Mouse (Mus musculus) left cerebral cortex, adult 18-20 months (tissue): ENCODE results near the gene Pomgnt1. TPM values are rescaled to one million over a fixed set of nuclear protein-coding genes. Genes with fewer than 3 reads are reported as not detected.

Experiments used
- DNase-seq, 2 experiments: peaks; one replicate each; pipeline ENCODE4 v3.0.0; 2021 to 2022; ENCODE audit warnings: low spot score in 2 of 2, mixed read lengths in 1 of 2
- long read RNA-seq, 2 experiments: library from polyadenylated mRNA; stranded (forward); transcript quantifications; one replicate each; pipeline ENCODE4 v2.0.0; 2021
- total RNA-seq, 2 experiments: library from RNA; stranded (reverse); gene quantifications; 2 replicates each; pipeline ENCODE4 v1.2.3; 2021

Gene Pomgnt1
- 10 to 100 TPM; 77.7 to 83.0 TPM for total RNA-seq
- long read RNA-seq, experiment 1, transcript Pomgnt1-202 (21 exons, 2,613 nt) = minor isoform, 5 of 178 reads
- long read RNA-seq, experiment 1, transcript Pomgnt1-203 (22 exons, 2,719 nt) = major isoform, 133 of 178 reads
- long read RNA-seq, experiment 1, partial matches to known transcripts = 6 of 178 reads
- long read RNA-seq, experiment 1, other reads (novel, unspliced or antisense) = 34 of 178 reads
- long read RNA-seq, experiment 2, transcript Pomgnt1-203 (22 exons, 2,719 nt) = major isoform, 131 of 162 reads
- long read RNA-seq, experiment 2, partial matches to known transcripts = 7 of 162 reads
- long read RNA-seq, experiment 2, other reads (novel, unspliced or antisense) = 21 of 162 reads

DNA sequence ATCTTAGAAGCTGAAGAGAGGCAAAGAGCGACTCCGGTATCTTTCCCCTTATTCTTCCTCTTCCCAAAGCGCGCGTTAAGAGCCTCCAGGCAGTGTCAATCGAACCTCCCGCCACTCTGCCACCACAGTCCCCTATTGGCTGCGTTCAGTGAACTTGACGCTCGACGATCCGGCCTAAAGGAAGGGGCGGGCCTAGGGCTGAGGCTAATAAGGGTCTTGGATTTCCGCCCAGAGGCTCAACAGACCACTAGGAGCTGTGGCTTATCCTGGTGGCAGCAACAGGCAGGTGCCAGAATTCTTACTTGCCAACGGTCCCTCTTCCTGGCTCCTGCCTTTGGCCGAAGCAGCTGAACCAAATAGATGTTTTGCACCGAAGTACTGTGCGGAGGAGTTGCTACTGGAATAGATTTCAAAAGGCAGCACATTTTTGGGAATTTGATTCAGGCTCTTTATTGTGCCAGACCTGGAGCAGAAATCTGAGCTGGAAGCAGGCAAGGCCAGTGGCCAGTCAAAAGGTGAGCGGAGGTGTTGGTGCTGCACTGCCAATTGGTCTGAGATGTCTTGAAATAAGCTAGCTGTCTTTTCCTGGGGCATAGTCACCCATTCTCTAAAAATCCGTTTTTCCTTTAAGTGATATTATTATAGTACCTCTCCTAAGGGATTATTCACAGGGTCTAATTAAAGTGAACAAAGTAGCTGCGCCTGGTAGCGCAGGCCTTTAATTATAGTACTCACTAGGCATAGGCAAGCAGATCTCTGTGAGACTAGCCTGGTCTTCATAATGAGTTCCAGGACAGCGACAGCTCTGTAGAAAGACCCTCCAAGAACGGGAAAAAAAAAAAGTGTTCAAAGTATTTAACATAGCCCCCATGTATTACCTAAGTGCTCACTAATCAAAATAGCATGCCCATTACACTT lies at the start of gene Pomgnt1, which contains the start of gene Rad54l:
Pomgnt1 (plus strand) TSS at position 239 of the 918 bp plus-strand sequence.
Rad54l (minus strand) TSS at position 89 of the 918 bp plus-strand sequence.
- DNase-seq = peak; percentile 67 to 80

DNA sequence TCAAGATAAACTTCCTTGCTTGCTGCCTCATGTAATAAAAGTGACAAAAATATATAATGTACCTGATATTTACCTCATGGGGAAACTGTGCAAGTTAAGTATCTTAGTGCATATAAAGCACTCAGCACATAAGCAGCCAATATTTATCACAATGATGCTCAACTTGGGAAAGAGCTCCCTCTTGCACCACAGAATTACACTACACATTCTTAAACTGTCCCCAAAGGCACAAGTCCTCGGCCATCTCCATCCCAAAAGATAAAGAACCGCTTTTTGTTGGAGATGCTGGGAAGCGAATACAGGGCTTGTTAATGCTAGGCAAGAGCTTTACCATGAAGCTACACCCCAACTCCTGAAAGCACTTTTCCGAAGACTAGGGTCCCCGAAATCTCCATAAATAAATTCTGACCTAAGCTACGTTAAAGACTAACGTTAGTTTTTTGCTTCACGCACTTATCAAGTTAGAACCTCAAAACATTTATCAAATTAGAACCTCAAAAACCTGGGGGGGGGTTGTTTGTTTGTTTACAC lies 49.4 kb upstream of the Pomgnt1 start:
- no peak for DNase-seq

DNA sequence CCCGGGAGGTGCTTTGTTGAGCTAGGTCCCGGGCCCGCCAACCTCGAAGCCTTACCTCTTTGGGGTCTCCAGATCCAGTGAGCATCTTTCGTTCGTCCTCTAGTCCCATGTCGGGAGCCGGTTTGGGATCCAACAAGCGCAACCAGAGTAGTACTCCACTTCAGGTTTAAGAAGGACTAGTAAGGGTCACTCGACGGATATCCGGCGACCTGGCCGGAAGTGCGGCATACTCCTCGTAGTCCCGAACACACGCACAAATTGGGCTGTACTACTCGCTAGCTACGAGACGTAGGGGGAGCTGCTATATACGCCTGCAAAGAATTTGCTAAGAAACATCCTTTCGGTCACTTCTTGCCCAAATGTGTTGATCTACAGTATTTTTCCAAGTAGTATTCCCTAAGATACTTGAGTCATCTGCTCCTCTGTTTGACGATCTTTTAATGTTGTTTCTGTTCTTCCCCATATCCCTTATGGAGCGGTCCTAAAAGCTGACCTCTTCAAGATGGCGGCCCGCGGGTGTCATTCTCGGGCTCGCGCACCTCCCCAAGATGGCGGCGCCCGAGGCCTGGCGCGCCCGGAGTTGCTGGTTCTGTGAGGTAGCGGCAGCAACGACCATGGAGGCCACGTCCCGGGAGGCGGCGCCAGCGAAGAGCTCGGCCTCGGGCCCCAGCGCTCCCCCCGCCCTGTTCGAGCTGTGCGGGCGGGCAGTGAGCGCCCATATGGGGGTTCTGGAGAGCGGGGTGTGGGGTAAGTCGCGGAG lies 48.6 kb upstream of the Pomgnt1 start, which contains the start of the genes Uqcrh and Lrrc41:
Uqcrh (minus strand) TSS at position 211 of the 760 bp plus-strand sequence.
Lrrc41 (plus strand) TSS at position 409 of the 760 bp plus-strand sequence.
- DNase-seq = peak; percentile 92 to 95

GRCm38 (mm10) chr4:116075631-116076368 lies 47.8 kb upstream of the Pomgnt1 start:
- DNase-seq = peak; percentile 33 to 54

DNA sequence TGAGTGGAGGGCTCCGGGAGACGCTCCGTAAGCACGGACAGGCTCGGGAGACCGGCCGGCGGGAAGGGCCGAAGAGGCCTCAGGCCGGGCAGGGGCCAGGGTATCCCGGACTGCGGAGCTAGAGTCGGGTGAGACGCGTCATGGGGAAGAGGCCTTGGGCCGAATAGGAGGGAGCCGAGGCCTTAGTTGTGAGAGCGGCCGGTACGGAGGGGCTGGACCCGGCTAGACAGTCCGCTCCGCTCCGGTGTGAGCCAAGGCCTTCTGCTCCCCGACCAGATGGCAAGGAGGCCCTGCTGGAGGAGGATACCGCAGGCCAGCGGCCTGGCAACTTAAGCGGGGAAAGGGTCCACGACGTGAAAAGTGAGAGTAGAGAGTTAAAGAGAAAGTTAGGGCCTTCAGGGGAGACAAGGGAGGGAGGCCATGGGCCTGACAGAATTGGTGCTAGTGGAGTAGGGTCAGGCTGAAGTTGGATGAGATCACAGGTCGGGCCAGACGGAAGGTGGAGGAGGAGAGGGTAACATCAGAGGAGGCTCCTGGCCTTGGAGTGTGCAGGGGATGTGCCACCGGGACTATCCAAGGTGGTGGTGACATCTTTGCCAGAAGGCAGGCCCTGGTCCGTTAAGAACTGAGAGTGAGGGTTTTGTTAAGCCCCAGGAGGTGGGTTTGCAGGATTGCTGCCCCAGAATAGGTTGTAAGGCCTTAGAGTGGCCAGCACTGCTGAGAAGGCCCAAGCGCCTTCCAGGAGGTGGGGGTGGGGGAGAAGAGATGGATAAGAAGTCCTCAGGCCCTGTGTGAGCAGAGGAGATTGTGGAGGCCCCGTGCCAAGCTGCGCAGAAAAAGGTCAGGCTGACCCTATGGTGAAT lies 47.0 kb upstream of the Pomgnt1 start:
- peak; percentile 21 to 36 for DNase-seq

- DNase-seq = no peak
Measured at GRCm38 (mm10) chr4:116077240-116078095, 46.2 kb upstream of the Pomgnt1 start.

DNA sequence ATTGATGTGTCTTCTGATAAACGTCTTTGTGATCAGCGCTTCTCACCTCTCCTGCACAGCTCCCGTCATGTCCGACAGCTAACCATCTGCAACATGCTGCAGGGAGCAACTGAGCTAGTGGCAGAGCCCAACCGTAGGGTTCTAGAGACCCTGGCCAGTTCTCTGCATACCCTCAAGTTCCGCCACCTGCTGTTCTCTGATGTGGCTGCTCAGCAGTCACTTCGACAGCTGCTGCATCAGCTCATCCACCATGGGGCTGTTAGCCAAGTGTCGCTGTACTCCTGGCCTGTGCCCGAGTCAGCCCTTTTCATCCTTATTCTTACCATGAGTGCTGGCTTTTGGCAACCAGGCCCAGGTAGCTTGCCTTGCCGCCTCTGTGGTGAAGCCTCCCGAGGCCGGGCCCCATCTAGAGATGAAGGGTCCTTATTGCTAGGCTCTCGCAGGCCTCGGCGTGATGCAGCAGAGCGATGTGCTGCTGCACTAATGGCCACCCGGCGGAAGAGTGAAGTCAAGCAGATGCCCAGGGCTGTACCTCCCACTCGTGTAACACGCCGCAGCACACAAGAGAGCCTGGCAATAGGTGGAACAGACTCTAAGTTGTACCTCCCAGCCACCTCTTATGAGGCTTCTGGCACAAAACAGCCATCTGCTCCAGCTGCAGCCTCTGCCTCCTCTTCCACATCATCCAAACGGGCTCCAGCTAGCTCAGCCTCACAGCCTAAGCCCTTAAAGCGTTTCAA lies 35.0 kb upstream of the Pomgnt1 start:
- DNase-seq = peak in 1 of 2 experiments; percentile 5

DNA sequence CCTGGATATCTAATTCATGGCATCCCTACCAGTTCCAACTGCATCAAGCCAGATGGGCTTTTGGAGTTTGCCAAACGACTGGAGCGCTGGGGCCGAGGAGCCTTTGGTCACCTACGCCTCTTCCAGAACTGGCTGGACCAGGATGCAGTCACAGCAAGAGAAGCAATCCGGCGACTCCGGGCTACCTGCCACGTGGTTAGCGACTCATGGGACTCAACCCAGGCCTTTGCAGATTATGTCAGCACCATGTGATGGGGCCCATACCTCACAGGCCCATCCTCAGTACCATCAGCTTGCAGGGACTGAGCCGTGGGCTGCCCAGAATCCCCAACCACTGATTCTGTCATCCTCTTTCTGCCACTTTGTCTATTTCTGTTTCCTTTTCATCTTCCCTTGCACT lies 27.3 kb upstream of the Pomgnt1 start:
- DNase-seq = no peak

DNA sequence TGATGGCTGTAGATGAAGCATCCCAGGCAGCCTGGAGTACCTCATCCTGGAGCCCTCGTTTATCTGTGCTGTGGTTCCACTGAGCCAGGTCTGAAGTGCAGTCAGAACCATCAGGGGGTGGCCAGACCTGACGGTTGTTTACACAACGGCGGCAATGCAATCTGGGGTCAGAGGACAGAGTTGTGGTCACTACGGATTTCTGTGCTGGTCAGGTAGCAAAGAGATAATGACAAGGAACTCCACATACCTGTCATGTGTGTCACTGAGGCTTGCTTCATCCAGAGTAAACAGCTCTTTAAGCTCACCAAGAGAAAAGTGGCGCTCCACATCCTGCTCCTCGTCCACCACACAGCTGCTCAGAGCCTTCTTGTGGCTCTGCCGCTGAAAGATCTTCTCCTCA lies 26.4 kb upstream of the Pomgnt1 start:
- DNase-seq = no peak

DNA sequence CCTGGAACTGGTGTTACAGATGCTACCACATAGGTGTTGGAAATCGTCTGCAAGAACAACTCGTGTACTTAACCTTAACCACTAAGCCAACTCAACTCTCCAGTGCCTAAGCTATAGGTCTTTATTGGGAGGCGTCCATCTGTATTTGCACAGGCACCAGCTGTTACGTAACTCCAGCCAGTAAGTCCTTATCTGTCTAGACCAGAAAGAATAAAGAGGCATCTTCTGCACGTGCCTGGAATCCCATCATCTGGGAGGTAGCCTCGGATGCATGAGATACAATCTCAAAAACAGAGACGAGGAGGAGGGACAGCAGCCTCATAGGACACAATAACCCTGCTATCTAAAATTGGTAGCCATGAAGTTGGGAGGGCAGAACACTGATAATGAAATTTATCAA lies 22.7 kb upstream of the Pomgnt1 start:
- DNase-seq = no peak

DNA sequence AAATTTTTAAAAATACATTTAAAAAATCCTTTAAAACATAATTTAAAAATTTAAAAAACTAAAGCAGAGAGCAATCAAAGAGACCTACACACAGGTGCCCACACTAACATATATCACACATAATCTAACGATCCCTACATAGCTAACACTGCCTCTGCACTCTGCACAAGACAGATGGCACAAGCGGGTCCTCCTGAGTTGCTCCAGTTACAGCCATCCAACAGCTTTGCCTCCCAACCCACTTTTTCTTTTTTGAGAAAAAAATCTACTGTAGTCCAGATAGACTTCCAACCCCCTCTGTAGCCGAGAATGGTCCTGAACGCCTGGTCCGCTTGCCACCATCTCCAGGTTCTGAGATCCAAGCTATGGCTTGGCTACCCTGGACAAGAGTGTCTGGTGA lies 18.4 kb upstream of the Pomgnt1 start:
- DNase-seq = peak in 1 of 2 experiments; percentile 32

DNA sequence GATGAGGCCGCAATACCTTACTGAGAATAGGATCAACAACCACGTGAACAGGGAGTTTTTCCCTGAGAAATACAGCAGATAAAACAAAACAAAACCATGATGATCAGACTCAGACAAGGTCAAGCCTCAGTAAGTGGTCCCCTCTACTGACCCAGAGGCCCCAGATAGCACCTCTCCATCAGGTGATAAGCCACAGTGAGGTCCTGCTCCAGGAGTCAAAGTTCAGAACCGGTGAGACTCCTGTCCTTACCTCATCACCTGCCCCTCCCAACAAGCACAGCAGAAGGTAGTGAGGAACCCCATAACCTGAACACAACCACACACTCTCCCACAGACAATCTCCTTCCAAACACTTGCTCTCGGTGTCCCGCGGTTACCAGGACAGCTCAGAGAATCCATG lies 12.9 kb upstream of the Pomgnt1 start:
- DNase-seq = no peak

DNA sequence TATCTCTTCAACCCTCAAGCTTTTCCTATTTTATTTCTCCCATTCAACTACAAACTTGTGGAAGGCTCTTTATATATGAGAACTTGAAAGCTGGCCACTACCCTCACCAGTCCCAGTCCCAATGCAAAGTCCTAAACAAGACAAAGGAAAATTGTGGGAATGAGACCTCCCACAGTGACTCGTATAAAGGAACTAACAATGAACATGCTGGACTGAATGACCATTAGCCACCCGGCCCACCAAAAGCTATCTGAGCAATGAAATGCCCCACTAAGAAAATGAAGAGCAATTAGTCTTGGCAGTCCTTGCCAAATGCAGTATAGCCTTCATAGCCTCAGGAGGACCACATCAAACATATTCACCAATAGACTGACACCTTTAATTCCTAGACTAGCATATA lies 12.2 kb upstream of the Pomgnt1 start:
- no peak for DNase-seq

- DNase-seq = no peak
Measured at GRCm38 (mm10) chr4:116122762-116123161, 878 bp upstream of the Pomgnt1 start.

DNA sequence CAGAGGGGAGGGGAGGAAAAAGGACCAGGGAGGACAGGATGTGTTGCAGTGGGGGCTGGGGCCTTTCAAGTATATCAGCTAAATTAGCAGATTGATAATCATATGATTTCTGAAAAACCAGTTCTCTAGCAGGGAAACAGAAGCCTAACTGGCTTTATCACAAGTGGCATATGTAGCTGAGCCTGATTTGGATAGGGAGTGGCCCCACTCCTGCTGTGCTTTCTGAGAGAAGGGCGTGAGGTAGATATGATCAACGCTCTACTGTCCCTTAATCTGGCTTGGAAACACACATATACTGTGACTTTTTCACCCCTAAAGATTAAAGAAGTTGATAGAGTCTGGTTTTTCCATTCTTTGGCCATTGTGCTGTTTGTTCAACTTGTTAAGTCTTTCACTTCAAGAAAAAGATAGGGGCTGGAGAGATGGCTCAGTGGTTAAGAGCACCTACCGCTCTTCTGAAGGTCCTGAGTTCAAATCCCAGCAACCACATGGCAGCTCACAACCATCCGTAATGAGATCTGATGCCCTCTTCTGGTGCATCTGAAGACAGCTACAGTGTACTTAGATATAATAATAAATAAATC lies 2.3 kb downstream of the Pomgnt1 start:
- DNase-seq = no peak

DNA sequence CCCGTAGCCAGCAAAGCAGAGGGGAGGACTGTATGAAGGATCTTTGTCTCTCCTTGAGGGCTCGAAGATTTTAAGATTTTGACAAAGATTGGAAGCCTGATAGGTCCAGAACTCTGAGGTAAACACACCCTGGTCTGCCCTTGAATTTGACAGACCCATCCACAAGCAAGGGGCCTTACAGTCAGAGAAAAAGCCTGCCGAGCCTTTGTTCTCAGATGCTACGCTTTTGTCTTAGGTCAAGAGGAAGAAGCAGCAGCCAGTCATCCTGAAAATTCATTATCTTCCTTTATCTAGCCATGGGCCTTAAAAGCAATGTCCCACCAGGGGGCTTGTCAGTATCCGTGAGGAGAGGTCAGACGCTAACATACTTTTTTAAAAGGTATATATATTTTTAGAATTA lies 4.3 kb downstream of the Pomgnt1 start:
- DNase-seq = no peak

GRCm38 (mm10) chr4:116133126-116133525 lies 9.5 kb downstream of the Pomgnt1 start:
- no peak for DNase-seq
